Mouse (Mus musculus): Measurements from ENCODE around the gene Kcnj1.

DNA sequence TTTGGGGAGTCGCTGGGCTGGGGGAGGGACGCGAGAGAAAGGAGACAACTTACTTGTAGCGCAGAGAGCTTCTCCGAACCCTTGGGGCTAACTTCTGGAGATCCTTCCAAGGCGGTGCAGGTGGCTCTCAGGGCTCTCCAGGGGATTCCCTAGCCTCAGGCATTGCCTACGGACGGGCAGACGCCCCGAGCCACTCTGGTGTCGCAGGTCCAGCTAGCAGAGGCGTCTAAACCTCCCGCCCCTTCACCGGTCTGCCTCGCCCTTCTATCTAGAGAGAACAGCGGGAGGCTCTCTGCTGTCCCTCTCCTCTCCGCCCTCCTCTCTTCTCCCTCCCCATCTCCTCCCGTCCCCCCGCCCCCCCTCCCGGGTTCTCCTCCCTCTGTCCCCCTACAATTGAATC is 28.2 kb upstream of the Kcnj1 start, which contains the start of gene Kcnj5:
- TF ChIP-seq GATA1 (IDR thresholded peaks at IDR 0.05; ENCODE audit: borderline replicate concordance, low read length) (no peak), FLI1 (IDR thresholded peaks at IDR 0.05; ENCODE audit: low read length) (no peak)

Data from megakaryocyte, embryonic 14.5 days (primary cell).